Mouse (Mus musculus): ENCODE measurements at regions not wholly inside any gene's neighbourhood (a gene's known extent, or its start where the extent isn't known, plus 50 kb on each side); places are given as distances from the start of the nearest gene placed in this dataset.

DNA sequence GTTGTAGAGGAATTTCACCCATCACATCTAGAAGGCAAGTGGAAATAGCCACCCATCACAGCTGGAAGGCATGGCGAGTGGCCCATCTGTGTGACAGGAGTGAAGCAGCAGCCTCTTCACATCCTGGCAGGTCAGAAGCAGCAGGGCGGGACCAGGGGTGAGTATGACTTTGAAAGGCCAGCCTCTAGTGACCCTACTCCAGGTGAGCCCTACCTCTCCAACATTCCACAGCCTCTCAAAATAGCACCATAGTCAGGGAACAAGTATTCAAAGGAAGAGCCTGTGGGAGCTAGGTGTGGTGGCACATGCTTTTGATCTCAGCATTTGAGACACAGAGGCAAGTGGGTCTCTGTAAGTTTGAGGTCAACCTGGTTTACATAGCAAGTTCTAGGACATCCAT is 284.9 kb downstream of the Hhipl2 start:
- no peak for DNase-seq (ENCODE audit: extremely low read depth, low read depth, low spot score)

DNA sequence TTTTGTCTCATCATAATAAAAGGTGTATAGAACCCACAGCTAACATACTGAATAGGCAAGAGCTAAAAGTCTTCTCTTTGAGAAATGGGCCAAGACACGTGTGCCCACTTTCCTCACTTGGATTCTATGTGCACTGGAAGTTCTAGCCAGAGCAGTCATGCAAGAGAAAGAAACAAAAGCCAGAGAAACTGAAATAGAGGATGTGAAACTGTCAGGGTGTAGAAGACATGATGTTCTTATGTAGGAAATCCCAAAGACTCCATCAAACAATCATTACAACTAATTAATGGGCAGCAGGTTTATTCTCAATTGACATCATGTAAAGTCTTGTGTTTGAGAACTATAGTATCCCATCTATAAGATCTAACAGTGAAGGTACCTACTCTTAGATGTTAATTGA is 294.9 kb downstream of the Hhipl2 start:
- no peak for DNase-seq (ENCODE audit: extremely low read depth, low read depth, low spot score)

DNA sequence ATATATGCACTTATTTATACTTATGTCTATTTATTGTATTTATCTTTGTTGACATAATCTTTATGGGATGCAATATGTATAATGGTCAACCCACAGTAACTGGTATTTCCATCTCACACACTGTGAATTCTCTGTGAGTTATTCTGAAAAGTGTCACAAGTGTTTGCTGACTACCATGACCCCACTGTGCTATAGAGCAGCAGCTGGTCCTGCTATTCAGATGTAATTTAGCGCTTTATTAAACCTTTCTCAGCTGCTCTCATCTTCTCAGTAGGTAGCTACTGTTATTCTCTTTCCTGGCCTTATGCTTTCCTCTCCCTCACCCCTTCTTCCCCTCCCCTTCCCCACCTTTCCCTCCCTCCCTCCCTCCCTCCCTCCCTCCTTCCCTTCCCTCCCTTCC is 296.0 kb upstream of the Dusp10 start:
- DNase-seq (ENCODE audit: extremely low read depth, low read depth, low spot score): no peak

DNA sequence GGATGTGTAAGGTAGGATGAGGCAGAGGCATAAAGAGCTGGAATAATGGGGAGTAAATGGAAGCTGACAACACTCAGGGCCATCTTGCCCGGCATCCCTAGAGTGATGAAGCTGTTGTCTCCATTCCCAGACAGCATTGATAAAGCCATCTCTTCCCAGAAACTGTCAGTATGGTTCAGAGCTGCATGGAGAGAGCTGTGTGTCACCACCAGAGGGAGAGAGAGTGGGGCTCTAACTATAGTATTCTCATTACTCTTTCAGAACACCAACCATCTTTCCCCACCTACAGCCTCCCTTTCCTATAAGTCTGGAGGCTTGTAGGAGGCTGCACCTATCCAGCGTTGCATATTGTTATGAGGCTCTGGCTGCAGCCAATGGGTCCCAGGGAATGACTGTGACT is 264.0 kb upstream of the Dusp10 start:
- DNase-seq (ENCODE audit: extremely low read depth, low read depth, low spot score): no peak

DNA sequence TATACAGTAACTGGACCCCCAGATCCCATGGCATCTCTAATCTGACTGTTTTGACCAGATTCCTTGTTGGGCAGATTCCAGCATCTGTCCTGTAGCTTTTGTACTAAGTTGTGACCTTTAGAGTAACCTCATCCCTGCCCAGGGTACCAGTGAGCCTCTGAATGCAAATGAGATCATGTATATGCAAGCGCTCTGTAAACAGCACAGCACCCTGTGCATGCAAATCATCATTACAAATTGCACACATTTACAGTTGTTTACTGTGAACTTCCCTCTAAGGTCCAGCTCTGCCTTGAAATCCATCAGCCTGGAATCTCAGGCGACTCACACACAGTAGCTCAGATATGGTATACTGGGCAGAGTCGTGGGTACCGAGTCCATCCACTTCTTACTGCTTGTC is 258.6 kb upstream of the Dusp10 start:
- no peak for DNase-seq (ENCODE audit: extremely low read depth, low read depth, low spot score)

DNA sequence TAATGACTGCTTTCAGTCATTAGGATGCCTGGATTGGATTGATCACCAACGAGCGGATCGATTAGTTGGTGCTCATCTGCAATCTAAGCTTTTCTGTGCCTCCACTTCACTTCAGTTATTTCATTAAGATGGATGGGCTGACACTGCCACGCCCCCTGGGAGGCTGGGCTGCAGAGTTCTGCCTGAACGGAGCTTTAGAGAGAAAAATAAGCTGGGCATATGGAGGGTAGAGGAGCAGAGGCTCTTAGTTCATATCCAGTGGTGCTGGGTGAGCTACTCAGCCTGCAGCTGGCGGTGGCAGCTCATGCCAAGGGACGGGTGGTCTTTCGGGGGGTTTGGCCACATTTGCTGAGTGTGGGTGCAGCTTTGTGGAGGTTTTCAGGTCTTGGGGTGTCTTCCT is 256.4 kb upstream of the Dusp10 start:
- no peak for DNase-seq (ENCODE audit: extremely low read depth, low read depth, low spot score)

DNA sequence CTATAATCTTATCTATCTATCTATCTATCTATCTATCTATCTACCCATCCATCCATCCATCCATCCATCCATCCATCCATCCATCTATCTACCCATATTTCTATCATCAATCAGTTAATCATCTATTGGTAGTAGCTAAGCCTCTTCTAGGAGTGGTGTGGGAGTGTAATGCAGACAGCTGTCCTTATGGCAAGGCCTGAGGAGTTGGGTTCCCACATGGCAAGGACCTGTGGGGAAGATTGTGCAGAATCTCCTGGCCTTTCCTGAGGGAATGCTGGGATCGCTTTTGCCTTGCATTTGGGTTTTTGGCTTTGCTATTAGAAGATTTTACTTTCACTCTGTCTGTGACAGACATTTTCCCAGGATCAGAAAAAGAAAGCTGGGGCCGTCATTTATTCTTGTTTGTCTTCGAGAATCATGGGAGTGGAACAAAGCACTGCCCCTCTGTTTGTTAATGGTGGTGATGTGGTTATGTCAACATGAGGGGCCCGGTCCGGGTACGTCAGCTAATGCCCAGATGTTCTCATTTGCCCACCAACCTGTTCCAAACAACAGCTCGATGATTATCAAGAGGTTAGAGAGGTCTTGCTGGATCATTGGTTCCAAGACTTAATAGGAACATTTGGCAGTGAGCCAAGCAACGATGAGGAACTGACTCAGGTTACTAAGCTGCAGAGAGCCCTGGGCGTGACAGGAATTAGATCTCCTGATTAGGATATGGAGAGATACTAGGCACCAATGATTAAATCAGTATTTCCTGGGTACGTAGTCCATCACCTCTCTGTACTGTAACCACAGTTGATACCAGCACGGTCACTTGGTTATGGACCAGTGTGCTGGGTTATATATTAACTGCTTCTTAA is 249.0 kb upstream of the Dusp10 start:
- no peak for DNase-seq (ENCODE audit: extremely low read depth, low read depth, low spot score)

DNA sequence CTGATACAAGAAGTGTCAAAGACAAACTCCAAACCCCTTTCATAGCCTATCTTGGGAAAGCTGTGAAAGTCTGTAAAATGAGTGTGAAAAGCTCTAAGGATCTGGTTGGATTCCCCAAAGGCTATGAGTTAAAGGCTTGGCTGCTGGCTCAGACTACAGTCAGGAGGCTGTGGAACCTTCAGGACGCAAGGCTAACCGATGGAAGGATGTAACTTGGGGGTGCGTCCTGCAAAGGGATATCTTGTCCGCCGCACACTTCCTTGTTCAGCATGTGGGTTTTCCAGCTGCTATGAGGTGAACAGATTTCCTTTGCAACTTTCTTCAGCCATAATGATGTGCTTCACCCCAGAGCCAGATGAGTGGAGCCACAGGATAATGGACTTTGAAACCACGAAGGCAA is 240.3 kb upstream of the Dusp10 start:
- DNase-seq (ENCODE audit: extremely low read depth, low read depth, low spot score): no peak

DNA sequence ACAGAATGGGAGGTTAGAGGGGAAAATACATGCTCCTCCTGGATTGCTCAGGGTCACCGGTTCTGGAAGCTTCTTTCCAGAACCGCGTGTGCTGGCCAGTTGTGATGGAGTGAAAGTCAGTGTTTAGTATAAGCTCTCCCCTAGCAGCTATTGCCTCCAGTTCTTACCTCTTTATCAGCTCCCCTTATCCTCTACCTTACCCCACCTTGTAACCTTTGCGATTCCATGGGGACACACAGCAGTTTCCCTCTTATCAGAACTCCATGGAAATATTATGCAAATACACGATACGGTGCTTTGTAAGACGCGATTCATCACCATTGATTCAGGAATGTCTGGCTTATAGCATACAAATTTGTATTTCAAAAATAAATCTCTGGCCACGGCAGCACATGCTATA is 232.9 kb upstream of the Dusp10 start:
- no peak for DNase-seq (ENCODE audit: extremely low read depth, low read depth, low spot score)

DNA sequence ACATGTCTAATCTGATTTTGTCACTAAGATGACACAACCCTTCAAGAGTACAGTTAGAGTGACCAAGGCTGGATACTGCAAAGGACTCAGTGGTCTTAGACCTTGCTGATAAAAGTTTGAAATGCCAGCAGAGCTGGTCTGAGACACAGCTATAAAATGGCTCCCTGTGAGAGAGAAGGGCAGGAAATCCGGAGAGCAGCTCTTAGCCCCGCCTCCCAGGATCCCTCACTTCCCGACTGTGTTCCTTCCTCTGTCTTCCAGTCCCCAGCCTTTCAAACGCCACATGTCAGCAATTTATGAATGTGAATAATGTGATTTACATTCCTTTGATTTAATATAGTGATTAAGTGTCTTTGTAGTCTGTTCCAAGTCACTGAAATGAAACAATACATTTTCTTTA is 232.3 kb upstream of the Dusp10 start:
- no peak for DNase-seq (ENCODE audit: extremely low read depth, low read depth, low spot score)

DNA sequence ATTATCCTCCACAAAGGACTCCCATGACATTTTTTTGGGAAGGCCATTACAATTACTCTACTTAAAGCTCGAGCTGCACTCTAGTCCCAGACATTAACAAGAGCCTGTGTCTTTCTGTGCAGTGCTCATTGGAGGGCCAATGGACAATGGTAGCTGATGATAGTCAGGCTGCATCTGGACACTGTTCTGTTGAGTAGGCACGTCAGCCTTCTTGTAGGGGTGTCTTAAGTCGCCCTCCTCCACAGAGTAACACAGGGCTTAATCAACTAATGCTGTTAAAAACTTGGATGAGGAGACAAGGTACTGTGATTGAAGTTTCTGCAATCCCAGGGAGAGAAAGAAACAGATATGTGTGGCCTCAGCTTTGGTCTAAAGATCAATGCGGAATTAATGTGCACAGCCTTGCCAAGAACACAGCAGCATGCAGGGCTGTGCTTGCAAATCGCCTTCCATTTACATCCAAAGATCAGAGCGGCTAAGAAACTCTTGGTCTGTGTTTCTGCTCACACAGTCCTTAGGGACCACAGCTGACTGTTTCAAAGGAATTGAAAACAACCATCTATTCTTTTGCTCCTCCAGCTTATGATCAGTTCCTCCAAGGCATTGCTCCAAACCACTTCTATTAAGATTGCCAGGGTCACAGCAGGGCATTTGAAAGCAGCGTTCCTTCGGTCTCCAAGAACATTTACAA is 229.5 kb upstream of the Dusp10 start:
- no peak for DNase-seq (ENCODE audit: extremely low read depth, low read depth, low spot score)

DNA sequence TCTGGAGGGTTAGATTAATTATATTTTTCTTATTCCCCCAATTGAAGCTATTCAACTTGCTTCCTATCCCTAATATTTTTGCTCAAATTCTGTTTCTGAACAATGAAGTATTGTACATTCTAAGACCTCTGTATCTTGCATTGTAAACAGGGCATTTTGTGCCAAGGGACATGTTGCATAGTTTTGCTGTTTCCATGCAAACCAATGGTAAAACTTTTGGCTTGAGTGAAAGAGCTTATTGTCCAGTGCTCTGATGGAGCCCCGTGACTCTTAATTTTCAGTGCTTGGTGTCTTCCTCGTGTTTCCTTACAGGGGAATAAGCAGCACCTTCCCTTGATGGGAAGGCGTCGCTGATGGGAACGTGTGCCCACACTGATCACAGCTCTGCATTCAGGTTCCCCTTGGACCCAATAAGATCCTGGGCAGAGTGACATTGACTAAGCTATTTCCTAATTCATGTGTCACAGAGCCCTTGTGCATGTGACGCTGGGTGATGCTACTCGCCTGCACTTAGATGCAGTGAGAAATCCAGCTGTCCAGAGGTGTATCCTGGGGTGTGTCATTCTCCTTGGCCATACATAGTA is 220.8 kb upstream of the Dusp10 start:
- DNase-seq (ENCODE audit: extremely low read depth, low read depth, low spot score): no peak

DNA sequence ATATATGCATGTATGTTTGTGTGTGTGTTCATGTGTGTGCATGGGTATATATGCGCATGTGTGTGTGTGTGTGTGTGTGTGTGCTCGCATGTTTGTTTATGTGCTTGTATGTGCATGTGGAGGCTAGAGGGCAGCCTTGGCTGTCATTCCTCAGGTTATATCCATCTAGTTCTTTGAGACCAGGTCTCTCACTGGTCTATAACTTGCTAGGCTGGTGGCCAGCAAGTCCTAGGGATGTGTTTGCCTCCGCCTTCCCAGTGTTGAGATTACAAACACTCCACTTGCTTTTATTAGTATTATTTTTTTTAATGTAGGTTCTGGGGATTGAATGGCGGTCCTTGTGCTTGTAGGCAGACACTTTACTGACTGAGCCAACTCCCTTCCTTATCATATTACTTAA is 219.8 kb upstream of the Dusp10 start:
- no peak for DNase-seq (ENCODE audit: extremely low read depth, low read depth, low spot score)

DNA sequence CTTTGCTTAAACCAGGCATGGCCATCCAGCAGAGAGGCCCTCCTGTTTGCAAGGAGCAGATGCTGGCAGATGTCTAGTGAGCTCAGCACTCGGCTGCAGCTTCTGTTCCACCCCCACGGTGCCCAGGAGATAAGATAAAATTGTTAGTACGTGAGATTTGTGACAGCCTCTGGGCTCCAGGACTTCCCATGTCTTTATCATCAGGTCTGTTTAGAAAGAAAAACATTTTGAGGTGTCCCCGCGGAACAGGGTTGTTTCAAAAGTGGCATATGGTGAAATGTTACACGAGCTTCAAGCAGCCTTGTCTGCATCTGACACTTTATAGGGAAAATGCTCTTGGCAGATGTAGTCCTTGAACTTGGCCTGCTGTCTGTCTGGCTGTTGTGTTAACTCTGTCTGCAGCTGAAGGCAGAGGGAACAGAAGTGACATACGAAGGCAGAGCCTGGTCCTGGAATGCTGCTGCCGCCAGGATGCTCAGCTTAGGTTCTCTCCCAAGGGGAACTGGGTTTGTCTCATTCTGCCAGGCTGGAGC is 219.1 kb upstream of the Dusp10 start:
- no peak for DNase-seq (ENCODE audit: extremely low read depth, low read depth, low spot score)

DNA sequence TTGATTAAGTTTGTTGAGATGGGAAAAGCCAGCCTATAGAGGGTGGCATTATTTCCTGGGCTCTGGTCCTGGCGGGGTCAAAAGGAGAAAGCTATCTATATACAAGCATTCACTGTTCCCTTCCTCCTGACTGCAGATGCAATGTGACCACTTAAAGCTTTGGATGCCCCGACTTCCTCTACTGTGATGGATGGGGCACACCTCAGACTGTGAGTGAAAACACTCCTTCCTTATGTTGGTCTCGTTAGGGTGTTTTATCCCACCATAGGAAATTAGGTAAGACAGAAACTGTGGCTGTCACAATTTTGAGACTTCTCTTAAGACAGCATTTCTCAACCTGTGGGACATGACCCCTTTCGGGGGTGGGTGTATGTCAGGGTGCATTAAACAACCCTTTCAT is 210.8 kb upstream of the Dusp10 start:
- DNase-seq (ENCODE audit: extremely low read depth, low read depth, low spot score): no peak

DNA sequence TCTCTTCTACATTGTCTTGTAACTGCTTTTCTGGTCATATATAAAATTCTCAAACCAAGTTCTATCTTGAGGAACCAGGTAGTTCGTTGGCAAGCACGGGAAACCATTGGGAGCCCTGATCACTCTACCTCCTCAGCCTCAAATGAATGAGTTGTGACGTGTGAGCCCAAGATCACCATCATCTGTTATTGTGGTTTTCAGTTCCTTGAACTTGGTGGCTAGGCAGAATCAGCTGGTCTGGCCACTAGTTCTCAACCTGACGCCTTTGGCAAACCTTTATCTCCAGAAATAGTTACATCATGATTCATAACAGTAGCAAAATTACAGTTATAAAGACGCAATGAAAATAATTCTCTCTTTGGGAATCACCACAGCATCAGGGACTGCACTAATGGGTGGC is 209.7 kb upstream of the Dusp10 start:
- no peak for DNase-seq (ENCODE audit: extremely low read depth, low read depth, low spot score)

DNA sequence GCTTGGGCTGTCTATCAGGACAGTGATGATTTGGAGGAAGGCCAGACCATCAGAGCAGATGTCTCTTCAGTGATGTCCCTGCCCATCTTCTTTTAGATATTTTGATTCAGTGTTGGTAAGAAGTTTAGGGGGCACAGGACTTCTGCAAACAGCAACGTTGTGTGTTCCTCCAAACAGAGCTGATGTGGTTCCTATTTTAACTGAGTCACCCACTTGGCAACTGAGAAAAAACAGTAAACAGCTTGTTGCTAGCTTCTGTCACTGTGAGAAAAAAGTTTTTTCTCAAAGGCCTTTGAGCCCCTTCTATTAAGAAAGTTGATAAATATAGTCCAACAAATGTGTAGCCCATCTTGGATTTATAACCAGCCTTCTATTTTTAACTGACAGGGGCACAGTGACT is 209.3 kb upstream of the Dusp10 start:
- DNase-seq (ENCODE audit: extremely low read depth, low read depth, low spot score): no peak

DNA sequence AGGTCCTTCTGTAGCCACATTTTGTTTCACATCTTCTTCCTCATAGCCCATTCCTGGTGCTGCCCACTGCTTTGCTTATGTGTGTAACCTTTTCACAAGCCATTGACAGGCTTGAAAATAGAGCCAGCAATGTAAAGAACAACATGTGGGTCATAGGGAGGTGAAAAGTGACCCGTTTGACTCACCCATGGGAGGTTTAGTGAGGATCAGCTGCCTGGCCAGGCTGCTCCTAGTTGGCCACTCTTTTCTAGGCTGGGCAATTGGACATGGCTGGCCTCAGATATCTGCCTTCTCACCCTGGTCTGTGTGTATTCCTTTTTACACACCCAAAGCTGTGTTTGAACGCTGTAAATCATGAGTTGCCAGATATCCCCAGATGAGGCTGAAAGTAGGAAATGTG is 208.8 kb upstream of the Dusp10 start:
- DNase-seq (ENCODE audit: extremely low read depth, low read depth, low spot score): no peak

DNA sequence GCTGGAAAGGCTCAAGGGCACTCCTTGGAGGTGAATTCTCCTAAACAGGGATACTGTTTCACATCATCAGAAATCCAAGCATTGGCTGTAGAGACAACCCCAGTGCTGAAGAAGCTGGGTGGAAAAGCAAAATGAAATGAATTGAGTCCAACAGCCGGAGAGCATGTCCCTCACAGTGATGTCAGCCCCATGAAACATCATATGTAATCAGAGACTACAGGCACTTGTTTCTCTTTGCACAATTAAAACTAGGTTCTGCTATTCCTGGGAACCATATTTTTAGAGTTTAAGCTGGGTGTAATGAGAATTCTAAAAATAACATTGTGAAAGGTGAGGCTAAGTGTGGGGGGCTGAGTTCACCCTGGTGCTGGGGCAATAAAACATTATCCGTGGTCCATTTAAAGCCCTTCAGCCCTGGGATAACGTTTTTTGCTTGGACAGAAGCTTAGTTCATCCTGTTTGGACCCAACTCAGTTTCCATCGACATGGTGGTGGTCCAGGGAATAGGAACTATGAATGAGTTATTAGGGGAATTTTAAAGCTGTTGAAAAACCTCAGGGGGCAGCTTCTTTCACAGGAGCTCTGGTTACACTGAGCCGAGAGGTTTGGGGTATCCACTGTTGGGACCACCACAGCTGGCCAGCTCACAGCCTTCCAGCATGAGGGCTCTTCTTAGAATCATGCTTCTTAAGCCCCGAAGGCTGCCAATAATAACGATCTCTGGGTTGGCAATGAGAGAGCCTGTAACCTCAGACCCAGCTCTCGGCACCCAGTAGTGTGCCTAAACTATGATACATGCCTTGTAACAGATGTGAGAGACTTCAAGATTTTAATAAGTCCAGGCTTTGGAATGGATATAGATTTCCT is 206.0 kb upstream of the Dusp10 start:
- no peak for DNase-seq (ENCODE audit: extremely low read depth, low read depth, low spot score)

DNA sequence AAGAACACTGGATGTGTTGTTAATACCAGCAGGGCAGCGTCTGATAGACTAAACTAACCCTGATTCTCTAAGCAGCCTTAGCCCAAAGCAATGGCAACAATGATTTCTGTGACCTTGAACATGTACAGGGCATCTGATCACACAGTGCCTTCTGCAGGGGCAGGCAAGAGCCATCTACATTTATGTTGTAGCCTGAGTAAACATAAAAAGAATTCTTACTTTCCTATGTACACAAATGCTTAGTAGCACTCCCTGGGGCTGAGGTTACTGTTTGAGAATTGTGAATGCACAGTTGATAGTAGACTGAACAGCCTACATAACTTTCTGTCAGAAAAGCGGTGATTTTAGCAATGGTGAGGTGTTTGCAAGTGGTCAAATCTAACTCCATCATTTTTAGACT is 204.9 kb upstream of the Dusp10 start:
- DNase-seq (ENCODE audit: extremely low read depth, low read depth, low spot score): no peak

DNA sequence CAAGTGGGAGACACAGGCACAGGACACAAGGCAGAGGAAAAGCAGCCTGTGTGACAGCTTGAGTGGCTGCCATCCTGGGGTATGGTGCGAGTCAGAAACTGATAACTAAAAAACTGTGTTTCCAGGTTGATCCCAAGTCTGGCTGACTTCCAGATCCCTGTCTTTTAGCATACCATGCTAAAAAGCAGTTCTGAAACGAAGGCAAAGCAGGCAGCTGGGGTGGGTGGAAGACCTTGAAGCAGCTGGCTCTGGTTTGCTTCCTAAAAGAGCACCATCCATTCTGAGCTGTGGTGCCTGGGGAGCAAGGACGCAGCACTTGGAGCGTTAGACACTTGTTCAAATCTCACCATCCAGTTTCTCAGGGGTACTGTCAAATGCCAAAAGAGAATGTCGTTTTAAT is 192.5 kb upstream of the Dusp10 start:
- DNase-seq (ENCODE audit: extremely low read depth, low read depth, low spot score): no peak

All from fat pad, adult 2 months (tissue).